Mouse (Mus musculus) layer of hippocampus, postnatal 10 days (tissue): ENCODE results near the gene Gm14525. TPM values are rescaled to one million over a fixed set of nuclear protein-coding genes. Genes with fewer than 3 reads are reported as not detected.
"Not testable (repeated sequence)": the region's sequence is repeated elsewhere in the genome, so short reads cannot be mapped to it uniquely, and the experiment has no call there.

ENCODE experiments used
- DNase-seq, 2 experiments: peaks; one replicate each; pipeline ENCODE4 v3.0.0; 2021; ENCODE audit warnings: low spot score in 2 of 2
- long read RNA-seq: library from polyadenylated mRNA; stranded (forward); transcript quantifications from one replicate; pipeline ENCODE4 v2.0.0, GENCODE M21; 2023
- total RNA-seq, 2 experiments: library from RNA; stranded (reverse); gene quantifications; 2 replicates each; pipeline ENCODE4 v1.2.3; 2021

The Gm14525 gene
- total RNA-seq: not detected
- long read RNA-seq: 0 reads

DNA sequence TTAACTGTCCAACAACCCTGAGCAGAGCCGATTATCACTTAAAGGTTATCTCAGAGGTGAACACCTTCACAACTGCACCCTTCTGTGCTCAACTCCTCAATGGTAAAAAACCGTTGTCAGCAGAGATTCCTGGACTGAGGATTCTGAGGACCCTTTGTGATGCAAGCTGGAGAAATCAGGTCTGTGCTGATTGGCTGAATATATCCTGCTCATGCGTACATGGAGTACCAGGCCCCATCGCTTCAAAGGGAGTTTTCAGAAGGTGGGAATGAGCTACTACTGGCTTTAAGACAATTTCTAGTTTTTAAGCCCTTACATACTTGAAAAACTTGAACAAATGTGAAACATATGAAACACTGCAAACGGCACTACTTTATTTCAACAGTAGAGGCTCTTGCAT lies at the start of gene Gm14525:
Gene Gm14525 (minus strand): TSS at position 101 of the 400 bp plus-strand sequence.
- DNase-seq: not testable (repeated sequence)

Other genes with a start within 250 kb of the Gm14525 start
- not detected for gene Slx, start 157.1 kb downstream of the Gm14525 start, total RNA-seq
- not detected for gene Gm6121, start 233.1 kb upstream of the Gm14525 start, total RNA-seq